Mouse (Mus musculus) monocyte, adult 2 months (primary cell): ENCODE results near the gene Arx.

Experiments used
- DNase-seq, 2 experiments: peaks; one replicate each; pipeline ENCODE4 v3.0.0; 2022; ENCODE audit warnings: low spot score in 2 of 2, low read depth in 1 of 2

The Arx gene

GRCm38 (mm10) chrX:93286291-93286893 lies at the start of gene Arx:
Gene Arx (plus strand): TSS chrX:93286445.
- DNase-seq = no peak

- DNase-seq = no peak
These were observed 34.9 kb upstream of the Arx start for GRCm38 (mm10) chrX:93251329-93251728.

GRCm38 (mm10) chrX:93275689-93276088 lies 10.6 kb upstream of the Arx start:
- no peak for DNase-seq

GRCm38 (mm10) chrX:93279940-93280339 lies 6.3 kb upstream of the Arx start:
- DNase-seq = no peak

GRCm38 (mm10) chrX:93281028-93281723 lies 5.1 kb upstream of the Arx start:
- no peak for DNase-seq

- DNase-seq = no peak
These were observed 4.5 kb upstream of the Arx start for GRCm38 (mm10) chrX:93281756-93282155.

DNA sequence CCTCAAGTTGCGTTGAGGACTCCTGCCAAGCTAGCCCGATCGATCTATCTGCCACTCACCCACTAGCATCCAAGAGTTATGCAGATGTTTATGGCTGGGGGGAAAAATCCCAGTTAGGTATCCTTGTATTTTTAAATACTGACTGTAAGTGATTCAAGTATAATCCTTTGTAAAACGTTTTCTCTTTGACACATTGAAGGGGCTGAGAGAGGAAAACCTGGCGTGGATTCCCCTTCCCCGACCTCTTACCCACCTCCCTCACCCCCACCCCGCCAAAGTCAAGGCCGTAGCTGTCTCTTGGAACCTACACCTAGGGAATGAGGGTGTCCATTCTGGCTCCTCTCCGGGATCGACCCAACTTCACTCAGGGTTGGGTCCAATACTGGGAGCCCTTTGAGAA lies 1.2 kb upstream of the Arx start:
- no peak for DNase-seq

DNA sequence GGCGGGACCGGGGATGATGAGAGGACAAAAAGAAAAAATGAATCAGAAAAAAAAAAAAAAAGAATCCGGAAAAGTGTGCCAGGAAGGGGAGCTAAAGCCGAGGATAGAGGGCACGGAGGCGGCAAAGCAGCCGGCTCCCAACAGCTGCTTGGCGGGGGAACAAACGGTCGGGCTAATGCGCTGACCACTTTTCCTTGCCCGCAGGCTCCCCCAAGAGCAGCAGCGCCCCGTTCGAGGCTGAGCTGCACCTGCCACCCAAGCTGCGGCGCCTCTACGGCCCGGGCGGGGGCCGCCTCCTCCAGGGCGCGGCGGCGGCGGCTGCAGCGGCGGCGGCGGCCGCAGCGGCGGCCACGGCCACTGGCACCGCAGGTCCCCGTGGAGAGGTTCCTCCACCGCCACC lies 2.1 kb downstream of the Arx start:
- DNase-seq = no peak

- no peak for DNase-seq
These were observed 2.8 kb downstream of the Arx start for GRCm38 (mm10) chrX:93289076-93289475.

DNA sequence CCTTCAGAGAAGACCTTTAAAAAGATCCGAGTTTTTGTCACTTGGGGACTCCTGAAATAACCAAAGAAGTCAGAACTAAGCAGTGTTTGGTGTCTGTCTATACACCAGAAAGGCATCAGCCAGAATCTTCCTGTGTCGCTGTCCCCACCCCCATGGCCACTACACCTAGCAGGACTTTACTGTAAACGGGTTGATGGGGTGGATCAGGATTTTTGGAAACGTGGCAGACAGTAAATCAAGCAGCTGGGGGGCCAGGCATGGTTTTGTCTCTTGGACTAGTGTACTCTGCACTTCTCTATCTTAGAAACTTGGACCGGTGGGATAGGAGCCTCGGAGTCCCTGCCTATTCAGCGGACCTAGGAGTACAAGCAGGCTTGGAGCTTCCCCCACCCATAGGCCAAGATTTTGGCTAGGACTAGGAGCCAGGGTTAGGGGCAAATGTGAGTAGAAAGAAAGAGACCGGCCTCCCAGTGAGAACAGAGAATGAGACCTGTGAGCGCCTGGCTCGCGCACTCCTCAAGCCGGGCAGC lies 3.7 kb downstream of the Arx start:
- DNase-seq = no peak

DNA sequence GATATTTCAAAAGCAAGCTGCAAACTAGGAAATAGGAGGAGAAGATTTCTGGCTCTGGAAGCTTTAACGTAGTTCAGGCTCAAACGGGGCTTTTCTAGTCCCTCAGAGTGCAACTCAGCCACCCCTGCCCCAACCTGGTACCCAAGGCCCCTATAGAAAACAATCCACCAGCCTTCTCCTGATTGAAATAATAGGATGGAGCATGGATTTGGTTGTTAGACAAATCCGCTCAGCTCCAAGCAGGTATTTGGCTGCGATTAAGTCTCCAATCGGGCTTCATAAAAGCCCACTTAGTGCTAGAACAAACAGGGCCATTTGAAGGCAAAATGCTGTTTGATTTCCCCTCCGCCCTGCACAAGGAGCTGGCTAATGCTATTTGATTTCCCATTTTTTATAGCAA lies 5.8 kb downstream of the Arx start:
- DNase-seq = no peak

GRCm38 (mm10) chrX:93294736-93295490 lies 8.7 kb downstream of the Arx start:
- no peak for DNase-seq

DNA sequence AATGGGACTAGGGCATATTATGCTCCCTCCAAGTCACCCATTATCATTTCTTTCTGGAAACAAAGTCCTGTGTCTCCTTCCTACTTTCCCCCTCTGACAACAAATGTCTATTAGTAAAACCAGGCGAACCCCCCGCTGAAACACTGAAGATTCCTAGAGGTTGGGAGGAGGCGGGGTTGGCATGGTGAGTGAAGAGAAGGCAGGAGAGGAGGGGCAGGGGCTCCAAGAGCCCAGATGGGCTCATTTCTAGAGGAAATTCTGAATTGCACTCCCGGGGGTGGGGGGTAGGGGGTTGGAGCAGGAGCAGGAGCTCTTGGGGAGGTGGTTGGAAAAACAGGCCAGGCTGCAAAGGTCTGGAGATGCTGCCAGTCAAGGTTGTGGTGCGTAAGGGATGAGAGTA lies 9.6 kb downstream of the Arx start:
- DNase-seq = no peak

DNA sequence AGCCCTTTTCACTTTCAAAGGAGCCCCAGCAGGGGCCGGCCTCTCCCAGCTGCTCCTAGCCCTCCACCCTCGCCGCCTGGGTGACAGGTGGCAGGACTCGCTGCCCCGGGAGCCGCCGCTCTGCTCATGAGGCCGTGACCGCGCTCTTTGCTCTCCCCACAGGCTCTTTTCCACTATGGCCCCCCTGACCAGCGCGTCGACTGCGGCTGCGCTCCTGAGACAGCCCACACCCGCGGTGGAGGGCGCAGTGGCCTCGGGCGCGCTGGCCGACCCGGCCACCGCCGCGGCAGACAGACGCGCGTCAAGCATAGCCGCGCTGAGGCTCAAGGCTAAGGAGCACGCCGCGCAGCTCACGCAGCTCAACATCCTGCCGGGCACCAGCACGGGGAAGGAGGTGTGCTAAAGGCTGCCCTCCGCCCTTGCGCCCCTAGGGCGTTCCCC lies 10.8 kb downstream of the Arx start:
- no peak for DNase-seq

GRCm38 (mm10) chrX:93299046-93299626 lies 12.9 kb downstream of the Arx start:
- DNase-seq = no peak

- no peak for DNase-seq
These were observed 13.5 kb downstream of the Arx start for GRCm38 (mm10) chrX:93299771-93300170.

GRCm38 (mm10) chrX:93300183-93300815 lies 14.1 kb downstream of the Arx start:
- no peak for DNase-seq

- DNase-seq = no peak
These were observed 15.6 kb downstream of the Arx start for GRCm38 (mm10) chrX:93301798-93302197.

- no peak for DNase-seq
These were observed 19.5 kb downstream of the Arx start for GRCm38 (mm10) chrX:93305780-93306179.

GRCm38 (mm10) chrX:93317577-93317976 lies 31.3 kb downstream of the Arx start:
- DNase-seq = no peak

- DNase-seq = no peak
These were observed 33.7 kb downstream of the Arx start for GRCm38 (mm10) chrX:93319979-93320378.
